Mouse (Mus musculus) ES-Bruce4 (cell line): ENCODE results near the gene Cep128. TPM values are rescaled to one million over a fixed set of nuclear protein-coding genes. Genes with fewer than 3 reads are reported as not detected.

Experiments used
- H3K27ac ChIP-seq: 2 replicates; pipeline ENCODE4 v1.5.1; 2012; ENCODE audit warnings: low read length, inconsistent platforms; ENCODE audit not compliant: insufficient read depth
- H3K27me3 ChIP-seq: 2 replicates; pipeline ENCODE4 v1.6.1; 2012; ENCODE audit warnings: mild to moderate bottlenecking, low read length, inconsistent platforms; ENCODE audit not compliant: control insufficient read depth, poor library complexity, insufficient read depth, severe bottlenecking
- H3K36me3 ChIP-seq: 2 replicates; pipeline ENCODE4 v1.6.1; 2012; ENCODE audit warnings: inconsistent platforms, mild to moderate bottlenecking, low read length, moderate library complexity; ENCODE audit not compliant: control insufficient read depth, poor library complexity, insufficient read depth, severe bottlenecking
- H3K4me1 ChIP-seq: one replicate; pipeline ENCODE4 v1.8.1; 2011; ENCODE audit warnings: low read length; ENCODE audit not compliant: control insufficient read depth, insufficient read depth
- H3K4me3 ChIP-seq: 2 replicates; pipeline ENCODE4 v1.5.1; 2011; ENCODE audit warnings: low read depth, mild to moderate bottlenecking, low read length
- H3K9ac ChIP-seq: 2 replicates; pipeline ENCODE4 v1.6.1; 2012; ENCODE audit warnings: low read depth, mild to moderate bottlenecking, inconsistent platforms; ENCODE audit not compliant: poor library complexity, severe bottlenecking
- H3K9me3 ChIP-seq: replicated peaks from 2 replicates; pipeline ENCODE4 v1.6.1; 2012; ENCODE audit warnings: mild to moderate bottlenecking, low read length, inconsistent platforms; ENCODE audit not compliant: control insufficient read depth, poor library complexity, insufficient read depth, severe bottlenecking
- CTCF ChIP-seq: IDR thresholded peaks from one replicate; pipeline ENCODE4 v1.8.1; 2011; ENCODE audit warnings: low read depth, low read length
- EP300 ChIP-seq: IDR thresholded peaks from 2 replicates; pipeline ENCODE4 v1.6.1; 2011; ENCODE audit warnings: low read depth, low read length; ENCODE audit not compliant: insufficient read depth
- POLR2A ChIP-seq: IDR thresholded peaks from one replicate; pipeline ENCODE4 v1.8.1; 2011; ENCODE audit warnings: low read length; ENCODE audit not compliant: insufficient read depth
- polyA plus RNA-seq: library from polyadenylated mRNA; stranded (reverse); fragments of >200 nt; gene quantifications from 2 replicates; pipeline ENCODE4 v1.2.4, GENCODE M21; 2011; ENCODE audit warnings: low read depth; ENCODE audit not compliant: missing spikeins, insufficient read depth, insufficient read length

Cep128 gene
- polyA plus RNA-seq, 1 experiment: 18.3 TPM

DNA sequence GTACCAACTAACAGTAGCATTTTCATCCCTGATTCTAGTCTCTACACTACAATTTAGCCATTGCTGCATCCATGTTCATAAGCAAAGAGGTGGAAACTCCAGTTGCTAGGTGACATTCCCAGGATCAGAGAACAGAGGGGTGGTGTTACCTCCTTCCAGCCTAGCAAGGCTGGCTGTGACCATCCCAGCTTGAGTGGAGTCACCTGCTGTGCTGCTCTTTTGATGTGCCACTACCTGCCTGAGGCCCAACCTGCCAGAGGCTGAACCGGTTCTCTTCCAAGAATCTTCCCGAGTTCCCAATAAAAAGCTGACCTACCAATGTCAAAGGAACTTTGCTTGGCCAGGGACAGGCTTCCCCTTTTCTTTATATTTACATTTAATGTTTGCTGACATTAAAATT is 408.8 kb downstream of the Cep128 start:
- no peaks in the 10 kb centered on the region for H3K4me1 ChIP-seq
- H3K4me3 ChIP-seq: no peak overlapping the region
- no peaks in the 10 kb centered on the region; the same call in 1 of the 2 replicates for H3K36me3 ChIP-seq
- peak overlapping the region; percentile 37; the same call in 1 of the 2 replicates for H3K27ac ChIP-seq
- TF ChIP-seq EP300 (peak; percentile 82), CTCF (no peak), POLR2A (no peak)
- H3K9me3 ChIP-seq: peaks cover 23% of the 10 kb centered on the region
- H3K27me3 ChIP-seq: no peaks in the 10 kb centered on the region
- no peak overlapping the region for H3K9ac ChIP-seq

DNA sequence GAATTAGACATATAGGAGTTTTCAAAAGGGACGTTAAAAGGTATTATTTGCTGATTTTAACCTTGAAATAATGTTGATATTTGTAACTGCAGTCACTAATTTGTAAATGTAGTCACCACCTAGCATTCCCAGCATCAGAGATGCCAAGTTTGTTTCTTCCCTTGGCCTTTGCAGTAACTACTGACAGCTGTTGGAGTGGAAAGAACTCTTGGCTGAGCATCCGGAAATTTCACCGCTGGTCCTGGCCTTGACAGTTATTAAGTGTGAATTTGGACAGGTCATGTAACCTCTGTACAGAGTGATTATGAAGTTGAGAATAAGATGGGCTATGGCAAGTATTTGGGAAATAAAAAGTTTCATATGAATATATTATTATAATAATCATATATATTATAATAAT is 413.1 kb downstream of the Cep128 start:
- Histone ChIP-seq H3K36me3 (no peaks in the 10 kb centered on the region), H3K27ac (no peak overlapping the region), H3K4me3 (no peak overlapping the region), H3K4me1 (no peaks in the 10 kb centered on the region), H3K27me3 (no peaks in the 10 kb centered on the region), H3K9me3 (0 out of 2 replicates have a peak, but pooled peaks cover under 1% of the 10 kb centered on the region), H3K9ac (no peak overlapping the region)
- no peak for TF ChIP-seq POLR2A
- no peak for TF ChIP-seq EP300
- no peak for TF ChIP-seq CTCF

DNA sequence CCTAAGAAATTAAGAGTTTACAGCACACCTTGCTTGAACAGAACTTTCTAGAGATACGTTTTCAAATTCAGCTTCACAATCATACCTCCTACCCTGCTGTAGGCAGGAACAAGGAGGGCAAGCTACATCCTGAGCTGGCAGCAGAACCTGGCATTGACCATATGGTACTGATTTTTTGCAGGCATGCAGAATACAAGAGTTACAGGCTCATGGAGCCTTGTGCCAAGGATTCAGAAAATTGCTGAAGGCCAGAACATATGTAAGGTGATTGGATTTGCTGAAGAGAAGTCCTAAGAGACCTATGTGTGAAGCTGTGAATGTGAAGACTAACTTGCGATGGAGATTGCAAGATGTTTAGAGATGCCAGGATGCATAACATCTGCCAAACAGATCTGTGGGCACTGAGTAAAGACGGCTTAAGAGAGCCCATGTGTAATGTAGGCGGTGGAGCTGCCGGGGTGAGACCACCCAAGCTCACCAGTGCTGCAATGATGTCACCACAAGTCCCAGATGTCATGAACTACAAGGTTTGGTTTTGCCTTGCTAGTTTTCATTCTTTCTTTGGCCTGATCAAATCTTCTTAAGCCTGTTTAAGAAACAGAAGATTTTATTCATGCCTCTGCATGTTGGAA is 422.7 kb downstream of the Cep128 start:
- H3K4me1 ChIP-seq: no peaks in the 10 kb centered on the region
- H3K36me3 ChIP-seq: no peaks in the 10 kb centered on the region
- no peaks in the 10 kb centered on the region for H3K9me3 ChIP-seq
- TF ChIP-seq POLR2A (no peak), CTCF (no peak), EP300 (no peak)
- H3K27me3 ChIP-seq: no peaks in the 10 kb centered on the region
- H3K9ac ChIP-seq: no peak overlapping the region
- H3K4me3 ChIP-seq: no peak overlapping the region
- no peak overlapping the region for H3K27ac ChIP-seq

DNA sequence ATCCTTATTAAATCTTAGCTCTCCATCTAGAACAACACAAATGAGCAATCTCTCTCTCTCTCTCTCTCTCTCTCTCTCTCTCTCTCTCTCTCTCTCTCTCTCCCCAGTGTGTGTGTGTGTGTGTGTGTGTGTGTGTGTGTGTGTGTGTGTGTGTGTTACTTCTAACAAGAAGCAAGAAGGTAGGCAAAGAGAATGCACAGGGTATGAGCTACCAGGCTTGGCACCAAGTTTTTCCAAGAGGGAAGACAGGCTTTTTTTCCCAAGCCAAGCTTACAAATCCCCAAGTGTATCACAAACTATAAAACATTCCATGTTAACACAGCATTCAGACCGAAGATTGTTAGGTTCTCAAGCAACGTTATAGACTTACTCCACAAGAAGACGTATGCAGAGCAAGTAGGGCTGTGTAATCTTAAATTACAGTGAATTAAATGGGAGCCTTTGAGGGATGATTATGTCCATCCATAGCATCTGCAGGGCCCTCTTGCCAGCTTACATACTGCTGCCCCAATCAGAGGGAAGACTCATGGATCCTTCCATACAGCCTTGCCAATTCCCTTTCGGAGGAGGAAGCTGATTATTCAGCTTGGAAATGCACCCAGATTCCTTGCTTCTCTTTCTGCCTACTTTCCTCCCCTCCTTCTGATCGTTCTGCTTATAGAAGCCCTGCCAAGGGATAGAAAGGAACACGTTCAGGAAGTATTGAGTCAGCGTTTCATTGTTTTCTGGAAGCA is 429.3 kb downstream of the Cep128 start:
- Histone ChIP-seq H3K4me1 (no peaks in the 10 kb centered on the region), H3K27me3 (no peaks in the 10 kb centered on the region), H3K9me3 (no peaks in the 10 kb centered on the region), H3K36me3 (no peaks in the 10 kb centered on the region), H3K9ac (no peak overlapping the region), H3K27ac (no peak overlapping the region), H3K4me3 (no peak overlapping the region)
- TF ChIP-seq POLR2A (no peak), EP300 (no peak), CTCF (no peak)

Other genes starting within 250 kb of the Cep128 start
- gene Tshr, start 154 bp upstream of the Cep128 start, polyA plus RNA-seq: 0.33 TPM in 1 of 2 replicates, not detected in the other
- gene Gtf2a1, start 206.1 kb upstream of the Cep128 start, polyA plus RNA-seq: 72.1 and 77.4 TPM in 2 replicates